Mouse (Mus musculus) olfactory bulb, adult 2 months (tissue): ENCODE data around the gene Ccdc89. TPM values are rescaled to one million over a fixed set of nuclear protein-coding genes. Genes with fewer than 3 reads are reported as not detected.

Source experiments
- H3K27ac ChIP-seq: fragments of 200-500 bp; 2 replicates; pipeline ENCODE4 v1.5.1; 2012; ENCODE audit warnings: low read depth, low read length; ENCODE audit not compliant: insufficient read depth
- H3K4me1 ChIP-seq: fragments of 200-500 bp; 2 replicates; pipeline ENCODE4 v1.6.1; 2012; ENCODE audit warnings: low read length; ENCODE audit not compliant: control insufficient read depth, insufficient read depth
- H3K4me3 ChIP-seq: fragments of 200-500 bp; 2 replicates; pipeline ENCODE4 v1.5.1; 2012; ENCODE audit warnings: mild to moderate bottlenecking, low read depth, low read length, moderate library complexity; ENCODE audit not compliant: insufficient read depth
- CTCF ChIP-seq: fragments of 200-500 bp; IDR thresholded peaks from 2 replicates; pipeline ENCODE4 v1.5.1; 2012; ENCODE audit warnings: low read depth, mild to moderate bottlenecking, low read length, moderate library complexity; ENCODE audit not compliant: insufficient read depth
- POLR2A ChIP-seq: fragments of 200-500 bp; IDR thresholded peaks from 2 replicates; pipeline ENCODE4 v1.6.1; 2012; ENCODE audit warnings: mild to moderate bottlenecking, low read depth, low read length, moderate library complexity; ENCODE audit not compliant: insufficient read depth
- WGBS: fragments of 180-500 bp; shearing (Covaris S2); methylation state at CpG from one replicate; pipeline ENCODE4 v1.1.7; 2018; 5-methylcytosine and 5-hydroxymethylcytosine counted together
- polyA plus RNA-seq: library from polyadenylated mRNA; stranded (reverse); fragments of >200 nt; gene quantifications from 2 replicates; pipeline ENCODE4 v1.2.4, GENCODE M21; 2012; ENCODE audit warnings: low replicate concordance; ENCODE audit not compliant: missing spikeins, insufficient read depth, insufficient read length

The Ccdc89 gene
- not detected in 2 replicates for polyA plus RNA-seq

- Histone ChIP-seq H3K4me1 (peaks cover 10% of the 10 kb centered on the region), H3K4me3 (peak within 1 kb of the TSS; percentile 50), H3K27ac (no peak within 1 kb of the TSS)
- TF ChIP-seq POLR2A: 0 out of 2 replicates have a peak, but pooled peaks have one; percentile 18
- TF ChIP-seq CTCF: no peak
- WGBS: 20% methylated on average over 29 of the region's 29 CpGs
Measured at GRCm38 (mm10) chr7:90426020-90427001, at the start of gene Ccdc89. Gene Ccdc89 (plus strand): TSS chr7:90426577.

DNA sequence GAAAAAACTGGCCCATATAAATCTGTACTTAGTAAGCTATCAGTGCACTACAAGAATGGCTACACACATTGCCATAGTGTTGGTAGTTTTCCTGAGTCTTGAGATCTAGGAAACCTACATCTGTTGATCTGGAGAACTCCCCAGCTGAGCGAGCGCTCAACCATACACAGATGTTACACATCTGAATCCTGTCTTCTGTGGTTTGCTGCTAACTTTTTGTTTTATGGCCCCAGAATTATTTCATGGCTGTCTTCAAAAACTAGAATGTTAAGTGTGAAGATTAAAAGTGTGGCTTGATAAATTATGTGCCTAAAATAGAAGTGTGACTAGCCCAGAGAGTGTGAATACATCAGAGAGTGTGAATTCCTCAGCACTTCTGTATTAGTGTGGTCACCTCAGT, 42.0 kb upstream of the Ccdc89 start:
- TF ChIP-seq POLR2A (no peak), CTCF (no peak)
- 95% methylated on average over 2 of the region's 2 CpGs for WGBS
- Histone ChIP-seq H3K4me3 (no peak overlapping the region), H3K4me1 (no peaks in the 10 kb centered on the region), H3K27ac (no peak overlapping the region)

- Histone ChIP-seq H3K27ac (peak overlapping the region; percentile 47), H3K4me1 (no peaks in the 10 kb centered on the region), H3K4me3 (peak overlapping the region; percentile 47)
- 2% methylated on average over 8 of the region's 8 CpGs for WGBS
- no peak for TF ChIP-seq CTCF
- TF ChIP-seq POLR2A: no peak
Measured at GRCm38 (mm10) chr7:90386885-90387459, 39.4 kb upstream of the Ccdc89 start.

DNA sequence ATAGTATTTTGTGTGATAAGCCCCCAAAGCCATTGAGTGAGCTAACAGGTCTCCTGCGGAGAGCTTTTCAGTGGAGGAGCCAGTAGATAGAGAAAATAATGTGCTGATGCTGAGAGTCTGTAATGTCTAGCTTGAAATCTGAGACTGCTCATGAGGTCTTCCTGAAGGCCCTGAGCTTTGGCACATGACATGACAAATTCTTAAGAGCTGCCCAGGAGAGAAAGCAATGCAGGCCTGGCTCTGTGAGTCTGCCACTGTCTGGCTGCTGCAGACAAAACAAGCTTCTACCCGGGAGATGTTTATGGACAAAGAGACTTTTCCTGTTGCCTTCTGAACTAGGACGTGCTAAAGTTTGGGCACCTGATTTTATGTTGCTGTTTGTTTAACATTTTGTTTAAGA, 36.6 kb upstream of the Ccdc89 start:
- no peak overlapping the region for H3K27ac ChIP-seq
- 58% methylated on average over 3 of the region's 3 CpGs for WGBS
- TF ChIP-seq CTCF: no peak
- TF ChIP-seq POLR2A: no peak

DNA sequence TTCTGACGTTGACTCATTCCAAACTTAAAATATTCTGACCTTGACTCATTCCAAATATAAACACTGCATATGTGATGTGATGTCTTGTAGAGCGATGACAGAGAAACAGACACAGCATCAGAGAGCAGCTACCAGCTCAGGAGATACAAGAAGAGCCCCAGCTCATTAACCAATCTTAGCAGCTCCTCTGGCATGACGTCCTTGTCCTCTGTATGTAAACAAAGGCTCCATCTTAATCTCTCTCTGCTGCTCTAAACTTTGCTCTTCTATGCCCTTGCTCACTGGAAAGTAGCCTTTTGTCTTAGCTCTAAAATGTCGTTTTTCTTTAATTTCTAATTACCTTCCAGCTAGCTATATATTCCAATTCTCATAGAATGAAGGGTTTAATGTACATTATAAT, 31.3 kb upstream of the Ccdc89 start:
- TF ChIP-seq POLR2A: no peak
- TF ChIP-seq CTCF: no peak
- Histone ChIP-seq H3K4me3 (no peak overlapping the region), H3K4me1 (no peaks in the 10 kb centered on the region), H3K27ac (no peak overlapping the region)
- WGBS: 70% methylated on average over 4 of the region's 4 CpGs

More for the DNA sequence above, 36.6 kb upstream of the Ccdc89 start:
- Histone ChIP-seq H3K4me1 (no peaks in the 10 kb centered on the region), H3K4me3 (no peak overlapping the region)

GRCm38 (mm10) chr7:90395928-90396327, 30.4 kb upstream of the Ccdc89 start:
- Histone ChIP-seq H3K4me1 (no peaks in the 10 kb centered on the region), H3K27ac (no peak overlapping the region), H3K4me3 (no peak overlapping the region)
- 69% methylated on average over 5 of the region's 5 CpGs for WGBS
- TF ChIP-seq POLR2A: no peak
- TF ChIP-seq CTCF: no peak

- 46% methylated on average over 3 of the region's 3 CpGs for WGBS
- TF ChIP-seq CTCF (no peak), POLR2A (no peak)
- Histone ChIP-seq H3K27ac (no peak overlapping the region), H3K4me3 (no peak overlapping the region), H3K4me1 (no peaks in the 10 kb centered on the region)
Measured at GRCm38 (mm10) chr7:90409934-90410333, 16.4 kb upstream of the Ccdc89 start.

- peaks cover 10% of the 10 kb centered on the region for H3K4me1 ChIP-seq
- TF ChIP-seq POLR2A: no peak
- no peak overlapping the region for H3K27ac ChIP-seq
- WGBS: 61% methylated on average over 9 of the region's 9 CpGs
- peak overlapping the region; percentile 50 for H3K4me3 ChIP-seq
Measured at GRCm38 (mm10) chr7:90427006-90427405, 629 bp downstream of the Ccdc89 start.

GRCm38 (mm10) chr7:90432221-90432620, 5.8 kb downstream of the Ccdc89 start:
- TF ChIP-seq CTCF (no peak), POLR2A (no peak)
- H3K4me1 ChIP-seq: peaks cover 3% of the 10 kb centered on the region
- no peak overlapping the region for H3K27ac ChIP-seq
- H3K4me3 ChIP-seq: no peak overlapping the region
